Mouse (Mus musculus) frontal cortex, adult (tissue): ENCODE measurements around the gene Atf6b.

ENCODE experiments used
- ATAC-seq: cut with Nextera tagmentation; 2 replicates; pipeline ENCODE4 v1.9.2; 2017; ENCODE audit warnings: mild to moderate bottlenecking, moderate library complexity, mixed read lengths; ENCODE audit not compliant: low TSS enrichment

Atf6b gene

GRCm38 (mm10) chr17:34646906-34647787, at the start of gene Atf6b:
TSS of gene Atf6b (plus strand) at chr17:34647146.
- ATAC-seq: peak; percentile 83

GRCm38 (mm10) chr17:34597566-34598095, 49.3 kb upstream of the Atf6b start, which contains the start of gene Ager:
TSS of gene Ager (plus strand) at chr17:34597862.
- ATAC-seq: no peak

DNA sequence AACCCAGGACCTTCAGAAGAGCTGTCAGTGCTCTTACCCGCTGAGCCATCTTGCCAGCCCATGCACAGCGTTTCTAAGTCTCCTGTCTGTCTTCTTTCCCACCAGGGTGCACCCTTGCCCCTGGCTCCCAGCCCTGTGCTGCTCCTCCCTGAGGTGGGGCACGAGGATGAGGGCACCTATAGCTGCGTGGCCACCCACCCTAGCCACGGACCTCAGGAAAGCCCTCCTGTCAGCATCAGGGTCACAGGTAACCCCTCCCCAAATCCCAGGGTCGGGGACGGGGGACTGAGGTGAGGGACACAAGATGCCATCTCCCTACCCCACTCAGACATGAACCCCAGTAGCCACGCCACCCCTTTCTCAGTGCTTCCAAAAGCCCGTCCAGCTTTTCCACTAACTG, 47.1 kb upstream of the Atf6b start:
- no peak for ATAC-seq

GRCm38 (mm10) chr17:34601796-34602195, 45.1 kb upstream of the Atf6b start:
- ATAC-seq: no peak

DNA sequence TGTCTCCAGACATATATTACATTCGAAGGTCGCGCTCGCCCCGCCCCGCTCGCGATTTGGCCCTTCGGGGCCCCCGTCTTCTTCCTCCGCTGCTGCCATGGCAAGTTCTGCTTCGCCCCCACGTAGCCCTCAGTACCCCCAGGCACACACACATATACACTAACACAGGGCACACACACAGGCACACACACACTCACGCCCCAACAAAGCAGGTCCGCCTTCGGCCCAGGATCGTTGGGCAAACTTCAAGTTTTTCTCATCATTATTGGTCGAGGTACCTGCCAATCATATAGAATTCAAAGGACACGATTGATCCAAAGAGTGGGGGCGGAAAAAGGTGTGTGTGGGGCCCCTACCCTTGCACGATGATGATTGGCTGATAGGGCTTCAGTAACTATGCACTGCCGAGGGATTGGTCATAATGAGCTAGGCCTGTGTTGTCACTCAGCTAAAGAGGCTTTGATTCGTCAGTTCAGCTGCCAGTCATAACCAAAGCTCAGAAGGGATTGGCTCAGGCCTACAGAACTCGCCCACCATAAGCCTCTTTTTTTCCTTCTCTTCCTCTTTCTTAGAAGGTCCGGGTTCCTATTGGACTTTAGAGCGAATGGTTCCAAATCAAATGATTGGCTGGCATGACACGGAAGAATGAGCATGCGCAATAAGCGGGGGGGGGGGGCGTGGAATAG, 43.4 kb upstream of the Atf6b start, which contains the start of gene Rnf5:
Gene Rnf5 (minus strand): TSS at position 316 of the 686 bp plus-strand sequence.
- ATAC-seq: peak; percentile 85

GRCm38 (mm10) chr17:34604061-34604508, 42.9 kb upstream of the Atf6b start, which contains the start of gene Agpat1:
TSS of gene Agpat1 (plus strand) at chr17:34604262.
- ATAC-seq: peak; percentile 72

GRCm38 (mm10) chr17:34604511-34605237, 42.3 kb upstream of the Atf6b start:
- no peak for ATAC-seq

DNA sequence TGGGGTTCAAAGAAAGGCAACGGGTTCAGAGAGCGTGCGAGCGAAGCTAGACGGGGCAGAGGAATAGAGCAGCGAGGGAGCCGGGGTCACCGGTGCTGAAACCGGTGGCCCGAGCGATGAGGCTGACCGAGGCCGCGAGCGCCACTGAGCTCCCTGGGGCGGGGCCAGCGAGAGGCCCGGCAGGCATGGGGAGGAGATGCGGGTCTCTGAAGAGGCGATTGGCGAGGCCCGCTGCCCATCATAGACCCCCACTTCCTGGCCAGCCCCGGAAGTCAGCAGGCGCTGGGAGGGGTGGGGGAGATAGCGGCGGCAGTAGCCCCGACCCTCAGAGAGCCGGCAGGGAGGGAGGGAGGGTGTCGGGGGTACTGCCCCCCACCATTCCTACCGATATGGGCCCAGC, 41.3 kb upstream of the Atf6b start:
- peak; percentile 60 for ATAC-seq

- ATAC-seq: no peak
These were observed 40.5 kb upstream of the Atf6b start for GRCm38 (mm10) chr17:34606186-34607039.

GRCm38 (mm10) chr17:34607997-34608396, 38.9 kb upstream of the Atf6b start:
- no peak for ATAC-seq

DNA sequence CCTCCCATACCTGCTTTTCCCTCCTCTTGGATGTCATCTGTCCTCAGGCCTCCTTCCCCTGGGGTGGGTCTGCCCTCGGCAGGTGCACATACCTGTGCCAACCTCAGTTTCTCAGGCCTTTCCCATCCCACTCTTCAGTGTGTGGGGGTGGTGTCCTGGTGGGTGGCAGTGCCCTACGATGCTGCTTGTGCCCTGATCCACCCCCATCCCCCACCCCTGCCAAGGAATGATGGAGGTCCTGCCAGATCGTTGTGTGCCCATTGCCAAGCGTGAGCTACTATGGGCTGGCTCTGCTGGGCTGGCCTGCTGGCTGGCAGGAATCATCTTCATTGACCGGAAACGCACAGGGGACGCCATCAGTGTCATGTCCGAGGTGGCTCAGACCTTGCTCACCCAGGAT, 35.9 kb upstream of the Atf6b start:
- no peak for ATAC-seq

GRCm38 (mm10) chr17:34613054-34613645, 33.8 kb upstream of the Atf6b start:
- ATAC-seq: no peak

- 0 out of 2 replicates have a peak, but pooled peaks have one; percentile 11 for ATAC-seq
These were observed 33.1 kb upstream of the Atf6b start for GRCm38 (mm10) chr17:34613830-34614229.

GRCm38 (mm10) chr17:34615871-34616270, 31.1 kb upstream of the Atf6b start, which contains the start of gene Egfl8:
TSS of gene Egfl8 (minus strand) at chr17:34615971.
- ATAC-seq: no peak

DNA sequence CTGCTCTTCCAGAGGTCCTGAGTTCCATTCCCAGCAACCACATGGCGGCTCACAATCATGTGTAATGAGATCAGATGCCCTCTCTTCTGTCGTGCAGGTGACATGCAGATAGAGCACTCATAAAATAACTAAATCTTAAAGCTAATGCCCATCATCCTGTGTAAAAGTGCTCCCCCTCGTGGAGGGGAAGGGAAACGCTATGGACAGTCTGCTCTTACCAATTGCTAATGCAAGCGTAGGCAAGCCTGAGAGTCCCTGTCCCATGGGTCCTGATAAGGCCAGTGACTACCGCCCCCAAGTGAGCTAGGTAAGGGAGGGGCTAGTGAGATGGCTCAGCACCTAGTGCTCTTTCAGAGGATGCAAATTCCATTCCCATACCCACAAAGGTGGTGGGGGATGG, 27.9 kb upstream of the Atf6b start:
- peak; percentile 33; the same call in 1 of the 2 replicates for ATAC-seq

- no peak for ATAC-seq
These were observed 25.9 kb upstream of the Atf6b start for GRCm38 (mm10) chr17:34621006-34621405.

- ATAC-seq: no peak
These were observed 23.8 kb upstream of the Atf6b start for GRCm38 (mm10) chr17:34623161-34623560.

- no peak for ATAC-seq
These were observed 22.0 kb upstream of the Atf6b start for GRCm38 (mm10) chr17:34624981-34625380.

DNA sequence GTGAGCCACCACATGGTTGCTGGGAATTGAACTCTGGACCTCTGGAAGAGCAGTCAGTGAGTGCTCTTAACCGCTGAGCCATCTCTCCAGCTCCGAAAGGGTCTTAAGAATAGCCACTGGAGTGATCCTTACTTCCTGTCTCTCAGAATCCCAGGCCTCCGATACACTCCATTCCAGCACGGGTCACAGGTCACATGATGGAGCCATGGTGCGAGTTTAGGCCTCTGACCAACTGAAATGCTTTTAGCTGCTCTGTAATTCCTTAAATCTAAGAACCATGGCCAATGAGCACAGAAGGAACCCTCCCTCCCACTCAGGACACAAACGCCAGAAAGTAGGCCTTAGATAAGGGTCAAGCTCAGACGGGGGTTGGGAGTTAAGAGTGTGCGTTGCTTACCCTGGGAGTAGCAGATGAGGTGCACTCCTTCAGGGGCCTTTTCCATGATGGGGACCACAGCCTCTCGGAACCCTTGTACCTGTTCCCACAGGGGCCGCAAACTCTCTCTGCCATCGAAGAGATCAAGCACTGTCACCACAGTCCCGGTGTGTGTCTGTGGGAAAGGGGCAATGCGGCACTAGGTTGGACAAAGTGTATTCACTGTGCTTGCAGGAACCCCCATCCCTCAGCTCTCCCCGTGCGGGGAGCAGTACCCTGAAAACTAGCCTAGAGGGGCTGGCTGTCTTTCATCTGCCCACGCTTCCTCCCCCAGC, 20.7 kb upstream of the Atf6b start:
- ATAC-seq: no peak

GRCm38 (mm10) chr17:34626773-34627092, 20.2 kb upstream of the Atf6b start:
- peak; percentile 14; the same call in 1 of the 2 replicates for ATAC-seq
